Mouse (Mus musculus) right cerebral cortex, postnatal 14 days (tissue): ENCODE results near the gene Tiam1.

Experiments used
- DNase-seq: peaks from one replicate; pipeline ENCODE4 v3.0.0; 2022

Tiam1 gene

GRCm38 (mm10) chr16:89773657-89774552 is 369.7 kb downstream of the Tiam1 start:
- peak; percentile 87 for DNase-seq

- DNase-seq, result no peak
Measured at GRCm38 (mm10) chr16:89765919-89766318, 377.6 kb downstream of the Tiam1 start.

GRCm38 (mm10) chr16:89765470-89765869 is 378.1 kb downstream of the Tiam1 start:
- peak; percentile 39 for DNase-seq

GRCm38 (mm10) chr16:89763812-89764211 is 379.8 kb downstream of the Tiam1 start:
- DNase-seq, result no peak

GRCm38 (mm10) chr16:89762523-89762922 is 381.0 kb downstream of the Tiam1 start:
- no peak for DNase-seq

- DNase-seq, result no peak
Measured at GRCm38 (mm10) chr16:89762096-89762495, 381.5 kb downstream of the Tiam1 start.

GRCm38 (mm10) chr16:89757384-89757783 is 386.2 kb downstream of the Tiam1 start:
- no peak for DNase-seq

- DNase-seq, result no peak
Measured at GRCm38 (mm10) chr16:89754709-89755108, 388.9 kb downstream of the Tiam1 start.

- DNase-seq, result no peak
Measured at GRCm38 (mm10) chr16:89747864-89748263, 395.7 kb downstream of the Tiam1 start.

- no peak for DNase-seq
Measured at GRCm38 (mm10) chr16:89739559-89739958, 404.0 kb downstream of the Tiam1 start.

- no peak for DNase-seq
Measured at GRCm38 (mm10) chr16:89738963-89739362, 404.6 kb downstream of the Tiam1 start.
